Mouse (Mus musculus) cerebellum, postnatal 25 days (tissue): ENCODE measurements at regions not wholly inside any gene's neighbourhood (a gene's known extent, or its start where the extent isn't known, plus 50 kb on each side); places are given as distances from the start of the nearest gene placed in this dataset.

Experiments used
- DNase-seq, 2 experiments: peaks; one replicate each; pipeline ENCODE4 v3.0.0; 2021; ENCODE audit warnings: mixed read lengths in 2 of 2

DNA sequence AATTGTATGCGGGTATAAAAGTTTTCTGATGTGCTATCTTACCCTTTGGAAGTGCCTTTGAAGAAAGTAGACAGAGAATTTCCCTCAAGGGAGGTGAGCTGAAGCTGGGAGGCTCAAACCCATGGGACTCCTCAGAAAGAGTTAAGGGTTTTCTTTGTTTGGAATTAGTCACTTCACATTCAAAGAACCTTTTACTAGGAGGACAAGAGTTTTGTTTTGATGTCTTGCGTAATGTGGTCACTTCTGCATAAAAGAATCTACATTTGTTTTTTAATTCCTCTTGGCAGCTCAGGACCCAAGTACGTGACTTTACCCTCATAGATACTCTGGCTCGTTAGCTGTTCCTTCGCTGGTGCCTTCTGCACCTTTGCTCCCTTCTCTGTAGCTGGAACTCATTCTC lies 511.1 kb upstream of the Sox9 start:
- no peak for DNase-seq

DNA sequence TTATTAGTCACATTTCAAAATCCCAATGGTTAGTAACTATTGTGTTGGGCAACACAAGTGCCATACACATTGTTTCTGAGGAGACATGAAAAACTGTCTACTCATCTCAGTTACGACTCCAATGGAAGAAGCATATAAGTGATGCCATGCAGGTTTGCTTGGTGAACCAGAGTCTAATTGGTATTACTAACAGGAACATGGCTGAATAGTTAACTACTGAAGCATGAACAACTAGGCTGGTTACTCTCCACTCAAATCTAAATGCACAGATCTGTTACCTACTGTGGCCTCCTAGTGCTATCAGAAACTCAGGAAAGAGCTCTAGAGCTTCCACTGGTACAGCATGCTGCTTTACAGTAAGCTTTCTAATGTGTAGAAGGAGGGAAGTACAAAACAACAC lies 503.5 kb upstream of the Sox9 start:
- DNase-seq, result no peak

GRCm38 (mm10) chr11:112282911-112283310 lies 499.1 kb upstream of the Sox9 start:
- DNase-seq, result no peak

DNA sequence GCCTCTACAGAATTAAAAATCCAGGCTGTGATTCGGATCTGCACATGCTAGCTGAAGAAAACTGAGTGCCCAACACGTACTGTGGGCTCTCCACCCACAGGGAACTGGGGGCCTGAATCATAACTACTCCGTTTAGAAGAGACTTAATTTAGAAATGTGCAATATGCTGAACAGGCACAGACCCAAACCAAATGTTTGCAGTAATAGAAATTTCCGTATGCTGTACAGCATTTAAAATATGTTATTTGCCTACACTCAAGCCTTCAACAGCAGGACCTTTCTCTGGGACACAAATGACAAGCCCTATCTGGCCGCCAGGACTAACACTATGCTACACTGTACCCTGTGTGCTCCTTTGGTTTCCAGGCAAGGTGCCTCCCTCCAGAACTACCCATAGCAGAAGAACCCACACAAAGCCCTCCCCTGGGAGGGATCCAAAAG lies 483.1 kb upstream of the Sox9 start:
- DNase-seq, result no peak

DNA sequence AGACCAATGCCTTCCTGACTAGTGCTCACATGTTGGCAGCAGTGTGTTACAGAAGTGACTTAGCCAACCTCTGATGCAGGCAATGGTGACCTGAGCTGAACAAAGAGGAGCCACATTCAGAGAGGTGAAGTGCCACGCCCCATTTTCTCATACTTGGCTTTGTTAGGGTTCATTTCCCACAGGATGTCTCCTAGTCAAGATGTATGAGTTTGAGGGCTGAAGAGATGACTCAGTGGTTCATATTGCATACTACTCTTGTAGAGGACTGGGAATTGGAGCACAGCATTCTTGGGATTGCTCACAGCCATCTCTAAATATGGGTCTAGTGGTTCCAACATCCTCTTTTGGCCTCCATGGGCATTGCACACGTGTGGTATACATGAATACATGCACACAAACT lies 478.9 kb upstream of the Sox9 start:
- no peak for DNase-seq

DNA sequence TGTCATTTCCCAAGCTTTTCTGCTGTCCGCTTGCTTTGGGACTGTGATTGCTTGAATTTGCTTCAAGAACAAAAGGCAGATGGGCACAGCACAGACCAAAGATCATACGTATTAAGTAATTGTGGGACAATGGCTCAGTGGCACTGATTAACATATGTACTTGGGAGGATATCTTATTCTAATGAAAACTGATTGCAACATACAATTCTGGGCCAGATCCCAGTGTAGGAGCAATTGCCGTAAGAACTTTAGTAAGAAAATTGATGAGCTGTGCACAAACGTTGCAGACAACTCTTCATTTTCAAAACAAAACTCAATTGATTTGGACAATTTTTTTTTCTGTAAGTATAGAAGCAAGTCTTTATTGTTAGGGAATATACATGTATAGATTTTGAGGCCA lies 456.2 kb upstream of the Sox9 start:
- no peak for DNase-seq

- no peak for DNase-seq
These were observed 454.4 kb upstream of the Sox9 start for GRCm38 (mm10) chr11:112327606-112328005.

DNA sequence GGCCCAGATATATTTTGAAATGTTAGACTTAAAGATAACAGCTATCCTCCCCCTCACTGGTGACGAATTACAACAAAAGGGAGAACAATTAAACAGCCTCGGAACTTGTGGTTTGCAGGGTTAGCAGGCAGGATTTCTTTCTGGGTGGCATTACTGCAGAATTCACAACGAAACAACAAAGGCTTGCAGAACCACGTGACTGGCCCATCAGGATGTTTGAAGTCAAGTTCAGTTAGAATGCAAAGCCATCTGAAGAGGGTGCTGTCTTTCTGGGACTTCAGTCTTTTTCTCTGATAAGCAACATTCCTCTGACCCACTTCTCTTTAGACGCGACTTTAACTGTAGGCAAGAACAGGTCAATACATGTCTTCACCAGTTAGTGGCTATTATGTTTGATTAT lies 436.9 kb upstream of the Sox9 start:
- DNase-seq, result no peak

- DNase-seq, result no peak
These were observed 436.4 kb upstream of the Sox9 start for GRCm38 (mm10) chr11:112345586-112345985.

DNA sequence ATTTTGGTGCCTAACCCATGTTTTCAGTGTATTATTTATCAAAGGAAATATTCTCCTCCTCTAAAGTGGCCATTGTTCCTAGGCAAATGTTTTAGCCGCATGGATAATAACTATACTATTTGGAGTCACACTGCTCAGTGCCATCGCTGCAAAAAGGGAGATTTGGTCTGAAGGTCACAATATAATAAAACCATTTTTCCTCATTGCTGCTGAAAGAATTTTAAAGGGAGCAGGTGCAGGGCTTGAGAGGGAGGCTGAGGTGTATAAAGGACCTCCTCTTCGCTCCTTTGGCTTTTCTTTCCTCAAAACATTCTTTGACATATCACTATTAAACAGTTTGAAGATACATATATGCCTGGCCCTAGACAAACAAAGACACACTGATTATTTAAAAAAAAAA lies 435.9 kb upstream of the Sox9 start:
- no peak for DNase-seq

DNA sequence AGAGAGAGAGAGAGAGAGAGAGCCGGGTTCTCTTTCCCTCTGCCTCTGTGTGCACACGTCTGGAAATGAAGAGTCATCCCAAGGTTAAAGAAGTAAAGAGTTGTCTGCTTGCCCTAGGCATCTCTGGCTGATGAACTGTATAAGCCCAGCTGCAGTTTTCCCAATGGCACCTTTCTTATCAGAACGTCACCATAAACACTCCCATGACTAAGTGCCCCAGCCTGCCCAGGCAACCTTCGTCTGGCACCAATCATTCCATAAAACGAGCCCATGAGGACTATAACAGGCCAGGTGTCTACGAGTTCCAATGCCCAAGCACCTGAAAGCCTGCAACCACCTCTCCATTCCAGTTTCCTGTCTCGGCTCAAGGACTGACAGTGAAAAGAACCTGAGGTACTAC lies 435.5 kb upstream of the Sox9 start:
- DNase-seq, result no peak

DNA sequence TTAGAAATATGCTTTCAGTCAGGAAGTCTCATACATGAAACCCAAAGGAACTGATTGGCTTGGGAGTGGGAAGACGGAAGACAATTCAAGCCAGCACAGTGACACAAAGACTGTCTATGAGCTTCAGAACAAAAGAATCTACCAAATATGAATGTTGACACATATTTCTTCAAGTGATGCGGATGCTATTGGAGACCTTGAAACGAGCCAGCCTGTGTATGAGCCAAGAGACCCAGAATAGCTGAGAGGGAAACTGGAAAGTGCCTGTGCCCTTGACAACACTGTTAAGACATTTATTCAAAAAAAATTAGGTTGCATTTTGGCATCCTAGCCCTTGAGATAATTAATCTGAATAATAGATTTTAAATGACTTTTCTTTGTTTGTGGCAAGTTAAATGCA lies 426.7 kb upstream of the Sox9 start:
- DNase-seq, result no peak

DNA sequence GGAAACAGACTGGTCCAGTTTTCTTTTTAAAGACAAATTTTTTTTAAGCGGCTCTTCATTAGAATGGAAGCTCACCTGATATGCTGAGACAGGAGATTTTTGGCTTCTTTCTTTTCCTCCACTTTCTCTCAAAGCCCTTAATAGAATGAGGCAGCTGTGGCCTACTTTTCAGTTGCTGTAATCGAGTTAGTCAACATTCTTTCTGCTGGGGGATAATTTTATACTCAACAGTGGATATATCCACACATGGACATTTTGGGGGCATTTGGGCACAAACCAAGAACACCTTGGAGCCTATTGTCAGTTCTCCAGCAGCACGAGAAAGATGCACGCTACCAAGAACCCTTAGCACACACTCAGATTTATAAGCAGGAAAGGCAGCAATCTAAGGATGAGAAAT lies 415.3 kb upstream of the Sox9 start:
- no peak for DNase-seq

DNA sequence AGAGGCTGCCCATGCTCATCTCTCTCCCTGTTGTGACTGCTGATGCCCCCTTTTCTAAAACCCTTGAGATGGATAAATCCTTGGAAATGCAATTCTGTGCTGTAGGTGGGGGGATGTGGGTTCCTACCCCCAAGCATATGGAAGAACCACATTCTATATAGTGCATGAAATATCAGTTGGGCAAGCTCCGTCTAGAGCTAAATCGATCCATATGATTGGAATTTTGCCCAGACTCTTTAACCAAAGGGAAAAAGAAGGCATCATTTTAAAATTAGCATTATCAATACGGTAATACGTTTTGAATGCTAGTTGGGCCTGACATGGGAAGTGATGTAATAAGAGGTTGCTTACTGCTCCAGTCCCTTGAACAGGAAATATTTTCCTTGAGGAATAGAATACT lies 411.1 kb upstream of the Sox9 start:
- DNase-seq, result no peak

DNA sequence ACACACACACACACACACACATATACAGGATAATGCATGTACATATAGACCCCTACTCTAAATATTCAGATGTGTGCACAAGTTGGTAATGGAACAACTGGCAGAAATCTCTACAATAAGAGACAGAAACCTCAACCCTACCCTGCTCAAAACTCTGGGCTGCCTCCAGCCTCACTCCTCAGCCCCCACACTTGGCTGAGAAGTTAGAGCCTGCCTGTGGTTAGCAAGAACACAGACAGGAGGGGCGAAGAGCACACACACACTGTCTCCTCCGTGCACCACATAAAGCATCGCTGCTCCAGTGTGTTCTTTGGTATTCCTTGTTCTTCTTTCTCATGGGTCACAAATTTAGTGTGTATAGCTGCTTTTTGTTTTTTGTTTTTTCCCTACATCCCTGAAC lies 382.0 kb upstream of the Sox9 start:
- DNase-seq, result no peak

DNA sequence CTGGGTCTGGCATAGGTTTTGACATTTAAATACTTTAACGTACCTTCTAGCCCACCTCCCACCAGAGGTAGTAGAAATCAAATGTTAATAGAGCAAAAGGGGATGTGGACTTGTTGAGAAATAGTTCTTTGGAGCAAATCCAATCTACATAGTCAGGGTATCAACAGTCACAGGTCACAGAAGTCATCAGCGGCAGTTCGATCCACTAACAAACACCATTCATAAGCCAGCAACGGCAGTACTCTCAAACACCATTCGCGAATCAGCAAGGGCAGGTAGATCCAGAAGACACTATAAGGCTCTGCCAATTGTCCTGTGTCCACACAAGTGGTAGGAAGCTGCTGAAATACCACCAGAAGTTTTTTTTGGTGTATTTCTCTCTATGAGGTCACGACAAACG lies 374.3 kb upstream of the Sox9 start:
- no peak for DNase-seq

- no peak for DNase-seq
These were observed 369.6 kb upstream of the Sox9 start for GRCm38 (mm10) chr11:112412434-112412833.

DNA sequence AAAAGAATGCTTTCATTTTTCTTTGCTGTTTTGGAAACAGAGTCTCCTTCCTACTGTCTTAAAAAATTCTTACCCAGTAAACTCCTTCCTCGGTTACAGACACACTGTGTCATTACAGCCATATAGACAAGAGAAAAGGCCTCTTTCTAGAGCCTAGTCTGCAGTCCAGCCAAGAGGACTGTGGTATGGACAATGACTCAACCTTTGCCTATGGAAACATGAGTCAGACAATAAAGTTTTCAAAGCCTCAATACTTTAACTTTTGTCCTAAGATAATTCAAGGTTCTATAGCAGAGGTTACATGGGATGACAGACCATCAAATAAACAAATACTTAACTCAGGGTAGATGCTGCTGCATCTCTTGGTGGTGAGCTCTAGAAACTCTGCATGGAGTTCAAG lies 339.4 kb upstream of the Sox9 start:
- no peak for DNase-seq

DNA sequence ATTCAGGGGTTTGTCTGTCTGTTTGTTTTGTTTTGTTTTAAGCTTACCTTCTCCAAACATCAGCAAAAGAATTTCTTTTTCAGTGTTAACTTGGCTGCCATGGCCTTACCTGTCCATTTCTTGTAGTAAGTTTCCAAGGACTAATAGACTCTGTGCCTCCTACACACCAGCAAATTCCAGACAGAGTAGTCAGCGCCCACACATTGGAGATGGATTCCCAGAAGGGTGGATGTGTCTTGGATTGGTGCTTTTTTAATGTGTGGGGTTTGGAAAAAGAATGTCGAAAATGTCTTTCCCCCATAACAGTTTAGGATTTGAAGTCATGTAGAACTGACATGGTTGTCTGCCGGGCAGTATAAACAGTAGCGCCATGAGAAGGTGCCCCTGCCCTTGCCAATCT lies 338.1 kb upstream of the Sox9 start:
- no peak for DNase-seq

DNA sequence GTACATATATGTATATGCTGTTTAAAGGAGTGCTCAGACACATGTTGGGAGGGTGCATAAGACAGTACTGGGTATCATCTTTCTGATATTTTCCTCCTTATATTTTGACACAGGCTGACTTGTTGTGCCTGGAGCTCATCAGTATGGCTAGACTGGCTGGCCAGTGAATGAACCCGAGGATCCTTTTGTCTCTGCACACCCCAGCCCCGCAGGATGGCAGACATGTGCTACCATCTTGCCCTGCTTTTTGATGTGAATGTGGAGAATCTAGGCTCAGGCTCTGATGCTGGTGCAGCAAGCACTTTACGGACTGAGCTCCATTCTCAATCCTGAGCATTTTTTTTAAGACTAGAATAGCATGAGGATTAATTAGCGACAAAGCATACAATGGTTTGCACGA lies 332.4 kb upstream of the Sox9 start:
- no peak for DNase-seq

DNA sequence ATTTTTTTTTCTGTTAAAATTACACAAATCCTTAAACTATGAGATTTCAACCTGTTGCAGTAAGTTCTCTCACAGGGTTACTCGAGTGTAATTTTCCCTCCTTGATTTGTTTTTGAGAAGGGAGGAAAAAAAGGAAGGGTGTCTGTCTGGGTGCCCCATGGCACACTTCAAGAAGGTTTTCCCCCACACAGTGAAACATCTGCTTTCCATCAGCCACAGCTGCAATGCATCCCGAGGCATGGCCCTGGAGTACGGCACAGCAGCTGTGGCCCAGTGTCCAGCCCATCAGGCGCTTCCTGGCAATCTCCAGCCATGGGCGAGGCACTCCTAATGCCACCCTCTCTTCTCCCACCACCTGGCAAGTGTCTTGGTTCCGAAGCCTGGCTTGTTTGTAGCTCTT lies 331.8 kb upstream of the Sox9 start:
- no peak for DNase-seq

DNA sequence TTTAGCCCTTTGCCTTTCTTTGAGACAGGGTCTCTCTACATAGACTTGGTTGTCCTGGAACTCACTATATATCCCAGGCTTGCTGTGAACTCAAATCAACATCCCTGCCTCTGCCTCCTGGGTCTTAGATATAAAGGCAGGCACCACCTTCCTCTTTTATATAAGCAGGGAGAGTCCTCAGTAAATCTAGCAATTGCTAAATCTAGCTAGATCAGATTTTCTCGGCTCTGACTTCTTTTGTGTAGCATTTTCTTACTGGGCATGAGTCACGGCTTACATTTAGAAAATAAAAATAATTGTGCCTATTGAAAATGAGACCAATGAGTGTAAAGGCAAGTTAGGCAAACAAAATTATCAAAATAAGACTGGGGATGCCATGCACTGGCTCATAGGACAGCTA lies 323.9 kb upstream of the Sox9 start:
- no peak for DNase-seq

- DNase-seq, result no peak
These were observed 318.9 kb upstream of the Sox9 start for GRCm38 (mm10) chr11:112463121-112463520.

GRCm38 (mm10) chr11:112464386-112464785 lies 317.6 kb upstream of the Sox9 start:
- no peak for DNase-seq

- DNase-seq, result no peak
These were observed 311.7 kb upstream of the Sox9 start for GRCm38 (mm10) chr11:112470336-112470735.

- no peak for DNase-seq
These were observed 308.8 kb upstream of the Sox9 start for GRCm38 (mm10) chr11:112473237-112473636.
